Mouse (Mus musculus): ENCODE data around the gene Luzp1.

The Luzp1 gene

GRCm38 (mm10) chr4:136548381-136548801 lies 78.8 kb downstream of the Luzp1 start:
- DNase-seq, result peak; percentile 52 to 55

DNA sequence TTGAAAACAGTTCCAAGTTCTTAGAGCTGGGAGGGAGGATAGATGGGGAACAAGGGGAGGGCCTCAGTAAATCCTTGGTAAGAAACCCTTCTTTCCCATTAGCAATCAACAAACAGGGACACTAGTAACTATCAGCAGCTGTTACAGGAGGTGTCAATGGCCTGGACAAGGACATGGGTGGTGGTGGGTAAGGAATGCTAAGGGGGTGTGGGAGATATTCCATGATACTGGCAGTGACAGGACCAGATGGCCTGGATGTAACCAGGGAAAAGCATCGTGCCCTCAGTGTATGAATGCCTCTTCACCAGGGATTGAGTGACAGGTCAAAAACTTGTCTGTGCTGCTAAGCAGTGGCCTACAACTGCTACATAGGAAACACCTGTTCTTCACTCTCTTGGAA lies 83.5 kb downstream of the Luzp1 start:
- DNase-seq, result no peak

- DNase-seq, result no peak
These were observed 88.1 kb downstream of the Luzp1 start for GRCm38 (mm10) chr4:136557638-136558037.

GRCm38 (mm10) chr4:136559690-136560089 lies 90.1 kb downstream of the Luzp1 start:
- no peak for DNase-seq

DNA sequence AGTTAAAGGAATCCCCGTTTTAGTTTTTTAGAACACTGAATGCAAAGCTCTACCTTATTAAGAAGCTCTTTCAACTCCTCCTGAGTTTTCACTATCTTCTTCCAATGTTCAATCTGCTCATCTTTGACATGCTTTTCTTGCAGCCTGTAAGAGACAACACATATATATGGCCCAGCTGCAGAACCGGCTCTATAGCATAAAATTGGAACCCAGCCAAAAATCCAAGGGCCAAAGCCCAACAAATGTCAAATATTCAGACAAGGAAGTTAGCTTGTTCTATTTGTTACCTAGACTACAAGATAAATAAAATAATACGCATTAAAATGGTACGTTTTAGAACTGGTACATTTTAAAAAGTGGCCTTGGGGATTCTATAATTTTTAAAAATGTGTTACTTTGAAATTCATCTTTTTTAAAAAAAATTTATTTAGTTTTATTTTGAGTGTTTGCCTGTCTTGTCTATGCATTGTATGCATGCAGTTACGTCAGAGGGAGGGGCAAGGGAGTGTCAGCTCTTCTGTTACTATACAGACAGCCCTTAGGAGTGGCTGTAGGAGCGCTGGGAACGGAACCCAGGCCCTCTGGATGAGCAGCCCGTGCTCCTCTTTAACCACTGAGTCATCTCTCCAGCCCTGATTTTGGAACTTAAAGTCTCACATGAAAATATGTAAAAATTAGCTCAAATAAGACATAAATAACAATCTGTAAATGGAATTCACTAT lies 90.9 kb downstream of the Luzp1 start:
- DNase-seq, result no peak

DNA sequence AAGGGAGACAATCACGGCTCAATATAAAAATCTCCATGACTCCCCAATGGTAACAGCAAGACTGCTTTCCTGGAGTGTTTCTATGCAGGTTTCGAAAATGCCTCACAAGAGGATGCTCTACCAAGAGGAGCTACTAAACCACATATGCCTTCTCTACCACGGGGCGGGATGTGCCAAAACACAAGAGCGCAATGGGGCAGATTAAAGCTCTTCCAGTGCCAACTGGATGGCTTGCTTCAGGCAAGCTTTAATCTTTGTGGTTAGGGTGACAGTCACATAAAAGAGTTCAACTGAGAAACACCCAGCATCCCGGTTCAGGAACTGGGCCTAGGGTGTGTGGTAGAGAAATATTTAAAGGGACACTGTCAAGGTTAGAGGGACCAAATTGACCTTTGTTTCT lies 93.2 kb downstream of the Luzp1 start:
- peak in 1 of 2 experiments; percentile 38 for DNase-seq

DNA sequence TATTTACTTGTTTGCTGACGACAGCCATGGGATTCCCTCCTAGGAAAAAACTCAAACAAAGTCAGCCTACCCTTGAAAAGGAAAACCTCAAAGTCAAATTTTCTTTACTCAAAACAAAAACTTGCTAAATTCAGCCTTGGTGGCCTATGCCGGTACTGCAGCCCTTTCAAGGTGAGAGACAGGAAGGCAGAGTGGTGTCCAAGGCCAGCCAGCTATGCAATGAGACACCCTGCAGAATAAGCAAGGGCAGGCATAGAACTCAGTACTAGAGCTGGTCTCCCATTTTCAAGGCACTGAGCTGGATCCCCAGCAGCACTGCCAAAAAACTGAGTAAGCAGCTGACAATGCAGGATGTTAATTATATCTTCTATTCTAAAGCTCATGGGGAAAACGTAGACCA lies 99.1 kb downstream of the Luzp1 start:
- no peak for DNase-seq

GRCm38 (mm10) chr4:136569998-136570397 lies 100.4 kb downstream of the Luzp1 start:
- no peak for DNase-seq

DNA sequence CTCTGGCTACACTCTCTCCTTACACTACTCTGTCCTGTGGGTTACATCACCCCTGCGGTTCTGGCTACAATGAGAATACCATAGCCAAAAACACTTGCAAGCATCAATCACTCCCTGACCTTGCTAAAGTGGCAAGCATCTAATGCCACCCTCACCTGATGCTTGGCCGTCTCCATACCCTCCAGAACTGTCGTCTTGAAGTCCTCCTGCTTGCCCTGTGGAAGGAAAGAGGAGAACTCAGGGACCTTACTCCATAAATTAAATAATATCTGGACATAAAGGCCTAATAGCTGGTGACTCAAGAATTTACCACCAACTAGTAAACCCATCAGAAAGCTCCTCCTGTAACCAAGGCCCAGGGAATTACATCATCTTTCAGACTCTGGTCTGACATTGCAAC lies 112.3 kb downstream of the Luzp1 start:
- no peak for DNase-seq

DNA sequence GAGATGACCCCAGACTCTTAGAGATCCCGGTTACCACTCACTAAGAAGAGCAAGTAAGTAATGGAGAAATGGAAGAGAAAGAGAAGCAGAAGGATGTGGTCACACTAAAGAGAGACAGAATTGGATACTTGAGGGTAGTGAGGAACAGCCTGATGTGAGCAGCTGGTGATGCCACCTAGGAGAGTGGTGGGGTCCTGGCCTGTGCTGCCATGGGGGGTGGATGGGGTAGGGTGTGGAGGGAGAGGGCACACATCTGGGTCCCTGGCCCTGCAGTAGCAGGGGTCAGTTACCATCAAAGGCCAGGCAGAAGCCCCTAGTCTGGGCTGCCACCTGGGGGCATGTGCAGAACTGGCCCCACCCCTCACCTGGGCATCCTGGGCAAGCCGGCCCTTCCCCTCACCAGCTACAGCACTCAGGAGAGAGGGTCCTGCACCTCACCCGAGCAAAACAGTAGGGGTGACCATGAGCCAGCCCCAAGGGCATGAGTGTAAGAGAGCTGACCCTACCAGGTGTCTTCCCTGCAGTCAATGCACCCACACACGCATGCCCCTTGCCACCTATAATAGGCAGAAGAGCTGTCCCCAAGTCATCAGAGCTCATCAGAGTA lies 117.8 kb downstream of the Luzp1 start:
- DNase-seq, result no peak

DNA sequence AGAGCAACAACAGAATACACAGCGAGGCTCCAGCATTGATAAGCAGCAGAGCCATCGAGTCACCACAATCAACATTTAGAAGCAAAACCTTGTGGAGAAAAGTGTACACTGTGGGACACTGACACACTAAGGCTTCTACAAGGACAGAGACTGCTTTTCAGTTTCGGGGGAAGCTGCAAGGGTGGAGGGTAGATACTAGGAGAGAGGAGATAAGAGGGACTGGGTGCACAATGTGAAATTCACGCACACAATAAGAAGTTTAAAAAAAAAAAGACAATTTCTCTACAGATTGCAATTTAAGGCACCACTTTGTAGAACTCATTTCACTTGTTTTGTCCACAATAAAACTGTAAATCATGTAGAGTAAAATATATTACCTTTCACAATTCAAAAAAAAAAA lies 118.4 kb downstream of the Luzp1 start:
- DNase-seq, result no peak

GRCm38 (mm10) chr4:136592111-136592510 lies 122.5 kb downstream of the Luzp1 start:
- no peak for DNase-seq

DNA sequence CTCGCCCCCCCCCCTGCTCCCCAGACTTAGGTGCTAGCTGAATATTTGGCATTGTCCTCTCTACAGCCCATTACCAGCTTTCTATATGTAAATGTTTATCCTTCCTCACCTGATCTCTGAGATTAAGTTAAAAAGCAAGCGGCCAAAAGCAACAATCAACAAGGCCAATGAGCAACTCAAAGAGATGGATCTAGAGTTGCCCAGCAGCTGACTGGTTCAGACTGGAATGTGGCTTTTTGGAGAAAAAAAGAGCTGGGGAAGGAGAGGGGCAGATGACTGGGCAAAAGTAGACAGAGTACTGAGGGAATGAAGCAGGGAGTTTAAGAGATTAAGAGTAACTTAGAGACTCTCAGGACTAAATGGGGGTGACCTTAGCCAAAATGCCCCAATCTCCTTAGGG lies 124.4 kb downstream of the Luzp1 start:
- DNase-seq, result no peak

DNA sequence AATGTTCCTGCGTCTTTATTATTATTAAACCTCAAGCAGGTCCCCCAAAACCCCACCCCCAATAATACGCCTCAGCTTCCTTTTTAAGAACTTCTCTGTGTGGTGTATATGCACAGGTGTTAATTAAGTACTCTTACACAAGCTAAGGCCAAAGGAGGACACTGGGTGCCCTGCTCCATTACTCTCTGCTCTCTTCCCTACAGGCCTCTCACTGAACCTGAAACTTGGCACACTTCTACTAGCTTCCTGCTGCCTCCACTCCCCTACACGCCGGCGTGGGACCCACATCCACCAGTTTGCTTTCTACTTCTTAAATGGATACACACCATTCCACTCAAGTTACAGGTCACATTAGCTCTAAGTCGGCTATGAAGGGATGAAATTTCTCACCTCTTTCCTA lies 125.7 kb downstream of the Luzp1 start:
- no peak for DNase-seq

- no peak for DNase-seq
These were observed 128.8 kb downstream of the Luzp1 start for GRCm38 (mm10) chr4:136598268-136598876.

GRCm38 (mm10) chr4:136599869-136600268 lies 130.3 kb downstream of the Luzp1 start:
- no peak for DNase-seq

- DNase-seq, result no peak
These were observed 131.0 kb downstream of the Luzp1 start for GRCm38 (mm10) chr4:136600536-136600935.

- DNase-seq, result peak; percentile 81 to 87
These were observed 131.9 kb downstream of the Luzp1 start for GRCm38 (mm10) chr4:136601476-136601875.

DNA sequence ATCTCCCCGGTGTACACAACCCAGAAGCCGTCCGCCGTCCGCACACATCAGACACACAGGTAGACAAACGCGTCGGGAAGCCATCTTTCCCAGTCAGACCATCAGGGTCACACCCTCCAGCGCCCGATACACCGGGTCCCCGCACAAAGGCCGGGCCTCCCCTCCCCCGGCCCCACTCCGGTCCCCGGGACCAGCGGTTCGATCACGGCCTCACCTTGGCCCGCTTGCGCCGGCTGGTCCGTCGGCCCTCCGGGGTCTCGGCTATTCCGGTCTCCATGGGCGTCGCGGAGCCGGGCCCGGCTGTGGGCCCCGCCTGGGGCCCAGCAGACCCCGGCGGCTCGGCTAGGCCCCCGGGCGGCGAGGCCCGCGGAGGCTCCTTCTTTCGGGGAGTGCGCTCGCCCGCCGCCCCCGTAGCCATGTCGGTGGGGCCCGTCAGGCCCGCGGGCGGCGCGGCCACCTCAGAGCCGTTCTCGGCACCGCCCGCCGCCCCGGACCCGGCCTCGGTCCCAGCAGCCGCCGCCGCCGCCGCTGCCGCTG lies 132.5 kb downstream of the Luzp1 start:
- peak; percentile 60 to 63 for DNase-seq

- peak; percentile 98 to 99 for DNase-seq
These were observed 133.0 kb downstream of the Luzp1 start, which contains the start of gene Kdm1a for GRCm38 (mm10) chr4:136602568-136602967. TSS of gene Kdm1a (minus strand) at chr4:136602723.
